Mouse (Mus musculus) brown adipose tissue, adult 24 weeks (tissue): Measurements from ENCODE around the gene Ier2. TPM values are rescaled to one million over a fixed set of nuclear protein-coding genes. Genes with fewer than 3 reads are reported as not detected.
"Not testable (repeated sequence)": the region's sequence is repeated elsewhere in the genome, so short reads cannot be mapped to it uniquely, and the experiment has no call there.

Source experiments
- H3K27ac ChIP-seq: fragments of 200-500 bp; replicated peaks from 2 replicates; pipeline ENCODE4 v1.5.1; 2012; ENCODE audit warnings: low read depth, mild to moderate bottlenecking, low read length
- H3K4me1 ChIP-seq: fragments of 200-500 bp; 2 replicates; pipeline ENCODE4 v1.6.1; 2012; ENCODE audit warnings: low read length, mixed read lengths; ENCODE audit not compliant: control insufficient read depth, insufficient read depth, insufficient read length
- H3K4me3 ChIP-seq: fragments of 200-500 bp; 2 replicates; pipeline ENCODE4 v1.5.1; 2012; ENCODE audit warnings: low read depth, mild to moderate bottlenecking, low read length, moderate library complexity; ENCODE audit not compliant: insufficient read depth
- polyA plus RNA-seq: library from polyadenylated mRNA; stranded (reverse); fragments of >200 nt; gene quantifications from 2 replicates; pipeline ENCODE4 v1.2.4, GENCODE M21; 2012; ENCODE audit not compliant: missing spikeins, insufficient read depth, insufficient read length

Ier2 gene
- polyA plus RNA-seq, 1 experiment = 62.3 TPM

- Histone ChIP-seq H3K27ac (no peak overlapping the region), H3K4me1 (no peaks in the 10 kb centered on the region; the same call in 1 of the 2 replicates), H3K4me3 (no peak overlapping the region)
Observed at GRCm38 (mm10) chr8:84640617-84641294, 21.9 kb downstream of the Ier2 start.

DNA sequence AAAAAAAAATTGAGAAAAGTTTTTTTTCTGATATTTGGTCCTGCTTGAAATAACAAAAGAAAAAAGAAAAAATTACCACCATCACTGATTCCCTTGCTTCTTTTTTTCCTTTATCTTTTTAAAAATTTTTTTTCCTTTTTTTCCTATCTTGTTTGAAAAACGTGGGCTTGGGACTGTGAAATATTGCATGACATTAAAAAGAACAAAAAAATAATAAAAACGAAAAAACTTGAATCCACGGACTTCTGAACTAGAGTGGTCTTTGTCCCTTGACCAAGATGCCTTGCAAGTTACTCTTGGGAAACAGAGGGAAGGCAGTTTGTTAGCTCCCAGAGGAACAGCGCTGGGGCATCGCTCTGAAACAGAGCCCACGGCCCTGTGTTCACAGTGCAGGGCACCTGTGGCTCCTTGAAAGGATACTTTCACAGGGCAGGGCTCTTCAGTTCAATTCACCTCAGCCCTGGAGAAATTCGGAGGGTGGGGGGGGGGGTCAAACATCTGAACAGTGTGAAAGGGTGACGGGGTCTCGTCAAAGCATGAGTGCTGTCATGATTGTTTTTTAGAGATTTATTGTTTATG, 22.6 kb downstream of the Ier2 start:
- Histone ChIP-seq H3K4me3 (peak overlapping the region; percentile 67), H3K27ac (no peak overlapping the region), H3K4me1 (peaks cover 4% of the 10 kb centered on the region; the same call in 1 of the 2 replicates)

DNA sequence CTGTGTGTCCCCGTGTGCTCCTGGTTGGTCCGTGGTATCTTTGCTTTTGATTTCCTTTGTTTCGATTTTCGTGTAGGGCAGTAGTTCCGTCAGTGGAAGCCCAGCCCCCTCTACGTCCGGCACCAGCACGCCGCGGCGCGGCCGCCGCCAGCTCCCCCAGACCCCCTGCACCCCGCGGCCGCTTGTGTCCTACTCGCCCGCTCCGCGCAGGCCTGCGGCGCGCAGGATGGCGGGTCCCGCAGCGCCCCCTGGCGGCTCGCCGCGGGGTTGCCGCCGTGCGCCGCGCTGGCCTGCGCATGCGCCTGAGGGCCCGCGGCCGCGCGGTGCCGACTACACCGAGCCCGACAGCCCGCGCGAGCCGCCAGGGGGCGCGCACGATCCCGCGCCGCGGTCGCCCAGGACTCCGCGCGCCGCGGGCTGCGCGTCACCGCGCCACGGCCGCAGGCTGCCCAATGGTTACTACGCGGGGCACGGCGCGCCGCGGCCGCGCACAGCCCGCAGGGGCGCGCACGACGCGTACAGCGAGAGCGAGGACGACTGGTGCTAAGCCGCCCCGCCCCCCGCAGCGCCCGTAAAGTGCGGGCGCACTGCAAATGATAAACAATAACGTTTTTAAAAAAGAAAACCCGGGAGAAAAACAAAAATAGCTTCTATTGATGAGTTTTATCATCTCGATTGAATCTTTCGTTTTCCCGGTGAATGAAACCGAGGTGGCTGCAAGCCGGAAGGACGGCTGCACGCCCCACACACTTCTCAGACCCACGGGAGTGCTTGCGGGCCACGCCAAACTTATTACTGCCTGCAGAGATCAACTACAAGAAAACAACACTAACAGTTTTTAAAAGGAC, 23.3 kb downstream of the Ier2 start:
- Histone ChIP-seq H3K27ac (peak overlapping the region; percentile 63), H3K4me1 (peaks cover 6% of the 10 kb centered on the region; the same call in 1 of the 2 replicates)

GRCm38 (mm10) chr8:84638555-84639161, 24.0 kb downstream of the Ier2 start:
- H3K4me1 ChIP-seq = peaks cover 7% of the 10 kb centered on the region; the same call in 1 of the 2 replicates
- peak overlapping the region; percentile 63; the same call in 1 of the 2 replicates for H3K27ac ChIP-seq
- peak overlapping the region; percentile 68 for H3K4me3 ChIP-seq

More for the DNA sequence above, 23.3 kb downstream of the Ier2 start:
- peak overlapping the region; percentile 67 for H3K4me3 ChIP-seq

DNA sequence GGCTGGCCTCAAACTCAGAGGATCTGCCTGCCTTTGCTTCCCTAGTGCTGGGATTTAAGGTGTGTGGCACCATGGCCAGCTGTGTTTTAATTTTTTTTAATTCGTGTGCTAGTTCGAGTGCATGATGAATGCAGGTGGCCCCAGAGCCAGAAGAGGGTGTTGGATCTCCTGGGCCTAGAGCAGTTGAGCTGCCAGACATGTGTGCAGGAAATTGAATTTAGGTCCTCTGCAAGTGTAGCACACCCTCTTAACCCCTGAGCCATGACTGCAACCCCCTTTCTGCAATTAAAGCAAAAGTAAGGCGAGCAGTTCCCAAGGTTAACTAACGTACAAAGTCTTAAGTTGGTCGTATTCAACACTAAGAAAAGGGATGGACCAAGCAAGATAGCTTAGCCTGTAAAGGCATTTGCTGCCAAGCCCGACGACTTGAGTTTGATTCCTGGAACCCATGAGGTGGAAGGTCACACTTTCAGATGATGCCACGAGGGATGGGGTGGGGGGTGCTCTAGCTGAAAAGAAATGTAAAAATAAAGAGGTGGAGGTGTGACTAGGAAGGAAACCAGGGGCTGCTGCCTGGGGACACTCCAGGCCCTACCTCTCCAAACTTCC, 24.6 kb downstream of the Ier2 start:
- peak overlapping the region; percentile 5; the same call in 1 of the 2 replicates for H3K27ac ChIP-seq
- H3K4me1 ChIP-seq = peaks cover 7% of the 10 kb centered on the region; the same call in 1 of the 2 replicates
- peak overlapping the region; percentile 68 for H3K4me3 ChIP-seq

DNA sequence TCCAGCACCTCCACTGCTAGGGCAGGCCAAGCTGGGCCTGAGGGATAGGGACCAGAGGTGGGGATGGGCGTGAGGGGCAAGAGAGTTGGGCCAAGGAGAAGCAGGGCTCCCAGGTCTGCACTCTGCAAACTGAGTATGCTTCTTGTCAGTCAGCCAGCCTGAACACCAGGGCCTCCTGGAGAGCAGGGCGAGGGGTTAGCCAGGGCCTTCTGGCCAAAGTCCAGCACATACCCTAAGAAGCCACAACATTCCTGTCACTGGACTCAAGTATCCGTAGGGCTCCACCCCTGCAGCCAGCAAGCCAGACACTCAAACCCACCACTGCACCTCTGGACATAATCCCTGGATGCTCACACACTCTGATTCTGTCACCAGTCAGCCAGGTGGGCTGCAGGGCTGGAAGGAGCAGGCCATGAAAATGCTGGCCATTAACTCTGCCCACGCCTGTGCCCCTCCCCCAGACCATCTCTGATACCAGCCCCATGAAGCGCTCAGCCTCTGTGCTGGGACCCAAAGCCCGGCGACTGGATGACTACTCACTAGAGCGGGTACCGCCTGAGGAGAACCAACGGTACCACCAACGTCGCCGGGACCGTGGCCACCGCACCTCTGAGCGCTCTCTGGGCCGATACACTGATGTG, 26.5 kb downstream of the Ier2 start:
- Histone ChIP-seq H3K4me3 (no peak overlapping the region), H3K4me1 (peaks cover 7% of the 10 kb centered on the region; the same call in 1 of the 2 replicates), H3K27ac (no peak overlapping the region)

GRCm38 (mm10) chr8:84635397-84636050, 27.1 kb downstream of the Ier2 start:
- peaks cover 7% of the 10 kb centered on the region; the same call in 1 of the 2 replicates for H3K4me1 ChIP-seq
- no peak overlapping the region for H3K4me3 ChIP-seq
- H3K27ac ChIP-seq = peak overlapping the region; percentile 64

GRCm38 (mm10) chr8:84634849-84635304, 27.8 kb downstream of the Ier2 start:
- Histone ChIP-seq H3K27ac (0 out of 2 replicates have a peak overlapping the region, but pooled peaks have one; percentile 64), H3K4me1 (peaks cover 7% of the 10 kb centered on the region; the same call in 1 of the 2 replicates), H3K4me3 (no peak overlapping the region)

DNA sequence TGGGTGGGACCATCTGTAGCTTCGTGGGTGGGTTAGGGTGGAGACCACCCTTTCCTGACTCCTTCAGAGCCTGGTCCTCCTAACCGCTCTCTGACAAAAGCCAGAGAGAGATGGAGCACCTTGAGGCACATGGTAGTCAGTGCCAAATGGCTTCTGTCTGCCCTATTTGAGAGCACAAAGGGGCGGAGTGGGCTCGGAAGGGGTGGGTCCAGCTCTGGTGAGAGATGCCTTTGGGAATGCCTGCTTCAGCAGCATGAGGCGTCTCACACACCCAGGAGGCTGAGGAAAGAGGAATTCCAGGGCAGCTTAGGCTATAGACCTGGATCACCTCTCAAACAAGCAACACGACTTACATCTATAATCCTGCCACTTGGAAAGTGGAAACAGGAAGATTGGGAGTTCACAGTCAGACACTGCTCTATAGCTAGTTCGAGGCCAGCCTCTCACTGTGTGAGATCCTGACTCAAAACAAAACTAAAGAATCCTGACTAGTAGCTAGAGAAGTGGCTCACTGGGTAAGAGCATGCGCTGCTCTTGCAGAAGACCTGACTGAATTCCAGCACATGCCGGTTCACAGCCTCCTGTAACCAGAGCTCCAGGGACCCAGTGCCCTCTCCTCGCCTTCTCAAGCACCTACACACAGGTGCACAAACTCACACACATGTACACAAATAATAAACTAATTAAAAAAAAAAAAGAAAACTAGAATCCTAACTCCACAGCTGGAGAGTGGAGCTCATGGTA, 28.6 kb downstream of the Ier2 start:
- Histone ChIP-seq H3K4me3 (no peak overlapping the region), H3K4me1 (peaks cover 7% of the 10 kb centered on the region; the same call in 1 of the 2 replicates), H3K27ac (no peak overlapping the region; the same call in 1 of the 2 replicates)

DNA sequence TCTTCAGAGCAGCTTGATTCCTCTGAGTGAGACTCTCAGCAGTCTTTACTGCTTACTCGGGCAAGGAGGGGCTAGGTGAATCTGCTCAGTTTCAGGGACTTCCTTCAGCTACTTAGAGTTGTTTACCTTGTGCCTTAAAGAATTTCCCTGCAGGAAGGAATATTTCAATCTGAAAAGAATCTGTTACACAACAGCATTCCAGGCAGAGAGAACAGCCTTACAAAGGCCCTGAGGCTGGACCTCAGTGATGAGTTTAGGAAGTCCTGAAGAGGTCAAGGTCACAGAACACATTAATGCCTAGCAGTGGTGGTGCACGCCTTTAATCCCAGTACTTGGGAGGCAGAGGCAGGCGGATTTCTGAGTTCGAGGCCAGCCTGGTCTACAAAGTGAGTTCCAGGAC, 30.8 kb downstream of the Ier2 start:
- Histone ChIP-seq H3K27ac (no peak overlapping the region), H3K4me1 (peaks cover 7% of the 10 kb centered on the region; the same call in 1 of the 2 replicates), H3K4me3 (no peak overlapping the region)

DNA sequence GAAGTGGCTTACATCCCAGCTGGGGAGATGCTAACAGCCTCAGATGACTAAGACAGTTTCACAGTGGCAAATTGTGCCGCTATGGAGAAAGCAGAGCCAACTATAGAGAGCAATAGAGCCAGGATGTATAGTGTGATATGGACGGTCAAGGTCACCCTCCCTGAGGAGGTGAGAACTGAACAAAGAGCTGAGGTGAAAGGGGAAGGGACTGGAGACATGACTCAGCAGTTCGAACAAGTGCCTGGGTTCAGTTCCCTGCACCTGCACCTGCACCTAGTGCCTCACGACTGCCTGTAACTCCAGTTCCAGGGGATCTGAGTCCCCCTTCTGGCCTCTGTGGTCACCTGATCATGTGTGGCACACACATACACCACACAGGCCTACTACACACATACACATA, 32.5 kb downstream of the Ier2 start:
- peaks cover 3% of the 10 kb centered on the region; the same call in 1 of the 2 replicates for H3K4me1 ChIP-seq
- no peak overlapping the region for H3K27ac ChIP-seq
- no peak overlapping the region for H3K4me3 ChIP-seq

GRCm38 (mm10) chr8:84629586-84629985, 33.1 kb downstream of the Ier2 start:
- Histone ChIP-seq H3K27ac (no peak overlapping the region), H3K4me3 (no peak overlapping the region), H3K4me1 (peaks cover 3% of the 10 kb centered on the region; the same call in 1 of the 2 replicates)

- not testable (repeated sequence) for H3K4me3 ChIP-seq, H3K27ac ChIP-seq, H3K4me1 ChIP-seq
Observed at GRCm38 (mm10) chr8:84623425-84623824, 39.2 kb downstream of the Ier2 start.
